Mouse (Mus musculus) forebrain, embryonic 16.5 days (tissue): ENCODE measurements around the gene Elf2. TPM values are rescaled to one million over a fixed set of nuclear protein-coding genes. Genes with fewer than 3 reads are reported as not detected.

Source experiments
- ATAC-seq: fragments of 200-750 bp; cut with Nextera tagmentation; 2 replicates; pipeline ENCODE4 v1.8.0; 2017; ENCODE audit warnings: mild to moderate bottlenecking, moderate library complexity
- H3K27ac ChIP-seq: fragments of 300-500 bp; sonication (generic); 2 replicates; pipeline ENCODE4 v1.5.1; 2014; ENCODE audit warnings: low read length, control low read depth
- H3K27me3 ChIP-seq: fragments of 300-500 bp; sonication (generic); replicated peaks from 2 replicates; pipeline ENCODE4 v1.6.1; 2014; ENCODE audit warnings: low read length; ENCODE audit not compliant: control insufficient read depth, insufficient read depth
- H3K36me3 ChIP-seq: fragments of 300-500 bp; sonication (generic); 2 replicates; pipeline ENCODE4 v1.6.1; 2014; ENCODE audit not compliant: control insufficient read depth, insufficient read depth
- H3K4me1 ChIP-seq: fragments of 300-500 bp; sonication (generic); replicated peaks from 2 replicates; pipeline ENCODE4 v1.6.1; 2014; ENCODE audit warnings: low read length; ENCODE audit not compliant: control insufficient read depth, insufficient read depth
- H3K4me2 ChIP-seq: fragments of 300-500 bp; sonication (generic); 2 replicates; pipeline ENCODE4 v1.6.1; 2014; ENCODE audit warnings: mild to moderate bottlenecking, low read length, control low read depth
- H3K4me3 ChIP-seq: fragments of 300-500 bp; sonication (generic); replicated peaks from 2 replicates; pipeline ENCODE4 v1.5.1; 2014; ENCODE audit warnings: mild to moderate bottlenecking, low read length, control low read depth
- H3K9ac ChIP-seq: fragments of 300-500 bp; sonication (generic); replicated peaks from 2 replicates; pipeline ENCODE4 v1.6.1; 2014; ENCODE audit warnings: low read depth, low read length, control low read depth
- H3K9me3 ChIP-seq: fragments of 300-500 bp; sonication (generic); 2 replicates; pipeline ENCODE4 v1.6.1; 2016; ENCODE audit warnings: low read length; ENCODE audit not compliant: control insufficient read depth
- WGBS: fragments of 180-500 bp; shearing (Covaris S2); extraction: QIAGEN DNeasy Blood & Tissue Kit; methylation state at CpG from one replicate; pipeline ENCODE4 v1.1.7; 2014; 5-methylcytosine and 5-hydroxymethylcytosine counted together
- polyA plus RNA-seq: library from polyadenylated mRNA; unstranded; fragments of >200 nt; fragmentation: Nextera tagmentation; extraction: Ambion mirVana; gene quantifications from 2 replicates; pipeline ENCODE4 v1.2.1, GENCODE M21; 2015

The Elf2 gene
- polyA plus RNA-seq, 1 experiment from 2014 or later: 46.2 TPM

DNA sequence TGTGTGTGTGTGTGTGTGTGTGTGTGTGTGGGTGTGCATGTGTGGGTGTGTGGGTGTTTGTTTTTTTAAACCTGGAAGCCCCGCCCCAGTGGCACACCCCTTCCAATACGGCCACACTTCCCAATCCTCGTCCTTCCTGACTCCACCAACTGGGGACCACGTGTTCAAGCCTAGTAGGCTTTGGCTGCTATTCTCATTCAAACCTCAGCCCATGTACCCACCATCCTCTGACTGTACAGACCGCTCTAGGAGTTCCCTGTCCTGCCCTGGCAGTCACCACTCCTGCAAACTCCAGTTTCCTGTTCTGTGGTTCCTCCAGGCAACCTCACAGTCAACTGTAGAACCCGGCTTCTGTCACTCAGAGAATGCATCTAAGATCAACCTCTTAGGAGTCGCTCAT is 101.9 kb downstream of the Elf2 start:
- H3K9me3 ChIP-seq: no peaks in the 10 kb centered on the region
- H3K9ac ChIP-seq: no peak overlapping the region
- H3K4me3 ChIP-seq: no peak overlapping the region
- peaks cover 9% of the 10 kb centered on the region; the same call in 1 of the 2 replicates for H3K4me1 ChIP-seq
- no peak overlapping the region for H3K4me2 ChIP-seq
- no peak for ATAC-seq
- H3K36me3 ChIP-seq: no peaks in the 10 kb centered on the region
- no peaks in the 10 kb centered on the region for H3K27me3 ChIP-seq
- no peak overlapping the region for H3K27ac ChIP-seq
- WGBS: 87% methylated on average over 7 of the region's 7 CpGs

DNA sequence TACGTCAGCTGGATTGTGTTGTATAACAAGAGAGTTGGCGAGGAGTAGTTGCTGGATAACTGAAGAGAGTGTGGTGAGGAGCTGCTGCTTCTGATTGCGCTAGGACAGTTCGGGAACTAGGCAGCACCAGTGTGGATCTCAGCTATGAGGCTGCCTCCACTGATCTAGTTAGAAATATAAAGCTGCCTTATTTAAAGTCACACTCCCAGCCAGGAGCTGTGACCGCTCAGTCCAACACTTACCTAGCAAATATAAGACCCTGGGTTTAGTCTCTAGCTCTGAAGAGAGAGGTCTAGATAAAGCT is 105.8 kb downstream of the Elf2 start:
- H3K4me3 ChIP-seq: no peak overlapping the region
- no peak overlapping the region for H3K27ac ChIP-seq
- ATAC-seq: peak; percentile 59
- no peaks in the 10 kb centered on the region for H3K27me3 ChIP-seq
- H3K9ac ChIP-seq: 0 out of 2 replicates have a peak overlapping the region, but pooled peaks have one; percentile 14
- no peaks in the 10 kb centered on the region for H3K36me3 ChIP-seq
- H3K9me3 ChIP-seq: no peaks in the 10 kb centered on the region
- H3K4me2 ChIP-seq: 0 out of 2 replicates have a peak overlapping the region, but pooled peaks have one; percentile 13
- WGBS: 74% methylated on average over 5 of the region's 5 CpGs
- H3K4me1 ChIP-seq: peaks cover 9% of the 10 kb centered on the region; the same call in 1 of the 2 replicates

DNA sequence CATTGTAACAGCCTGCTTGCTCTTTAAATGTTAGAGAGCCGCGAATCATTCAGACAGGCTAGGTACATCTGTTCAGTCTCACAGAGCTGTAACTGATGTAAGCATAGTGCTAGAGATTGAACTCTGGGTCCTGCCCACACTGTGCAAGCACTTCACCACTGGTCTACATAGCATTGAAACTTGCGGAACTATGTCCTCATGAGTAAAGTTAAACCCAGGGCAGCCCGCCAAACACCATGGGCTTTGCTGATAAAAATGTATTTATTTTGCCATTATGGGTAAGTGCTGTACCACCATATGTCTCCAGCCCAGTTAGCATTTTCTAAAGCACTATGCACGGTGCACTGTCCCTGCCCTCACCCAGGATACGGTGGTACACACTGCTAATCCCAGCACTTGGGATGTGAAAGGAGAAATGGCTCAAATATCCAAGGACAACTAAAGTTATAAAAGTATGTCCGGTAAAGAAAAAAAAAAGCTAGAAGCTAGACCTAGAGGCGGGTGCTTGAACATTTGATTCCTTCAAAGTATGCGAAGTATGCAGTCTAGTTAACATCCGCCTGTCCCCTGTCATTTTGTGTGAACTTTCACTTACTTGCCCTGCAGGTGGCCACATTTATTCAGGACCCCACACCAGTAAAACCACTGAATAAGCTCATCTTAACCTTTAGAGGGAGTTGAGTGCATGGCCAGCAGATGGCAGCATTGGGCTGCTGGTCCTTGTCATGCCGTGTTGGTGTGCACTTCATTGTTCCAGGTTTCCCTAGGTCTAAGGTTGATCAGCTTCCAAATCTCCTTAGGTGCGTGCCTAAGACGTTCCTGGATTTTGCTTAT is 106.3 kb downstream of the Elf2 start:
- Histone ChIP-seq H3K27ac (no peak overlapping the region), H3K4me2 (0 out of 2 replicates have a peak overlapping the region, but pooled peaks have one; percentile 13), H3K36me3 (no peaks in the 10 kb centered on the region), H3K9ac (0 out of 2 replicates have a peak overlapping the region, but pooled peaks have one; percentile 14), H3K27me3 (no peaks in the 10 kb centered on the region), H3K4me3 (no peak overlapping the region), H3K9me3 (no peaks in the 10 kb centered on the region), H3K4me1 (peaks cover 9% of the 10 kb centered on the region)
- WGBS: 49% methylated on average over 13 of the region's 13 CpGs
- peak; percentile 85 for ATAC-seq

DNA sequence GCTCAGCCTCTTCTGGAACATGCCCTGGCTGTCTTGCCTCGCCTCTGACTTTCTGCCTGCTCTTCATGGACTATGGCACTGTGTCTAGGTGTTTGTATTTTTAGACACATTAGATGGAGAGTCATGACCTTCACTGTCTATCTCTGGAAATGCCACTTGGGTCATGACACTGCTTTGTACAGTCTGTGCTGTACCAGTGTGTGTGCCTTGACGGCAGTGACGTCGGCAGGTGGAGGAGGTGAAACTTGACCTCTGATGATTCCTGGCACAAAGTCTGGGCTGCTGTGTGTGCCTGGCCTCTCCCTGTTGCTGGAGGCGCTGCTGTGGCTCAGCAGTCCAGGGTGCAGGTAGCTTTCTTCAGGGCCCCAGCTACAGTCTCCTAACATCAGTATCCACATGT is 107.0 kb downstream of the Elf2 start:
- Histone ChIP-seq H3K9ac (no peak overlapping the region), H3K4me2 (no peak overlapping the region), H3K4me3 (no peak overlapping the region), H3K4me1 (peaks cover 12% of the 10 kb centered on the region), H3K9me3 (no peaks in the 10 kb centered on the region), H3K36me3 (no peaks in the 10 kb centered on the region), H3K27ac (no peak overlapping the region), H3K27me3 (no peaks in the 10 kb centered on the region)
- 73% methylated on average over 5 of the region's 5 CpGs for WGBS
- ATAC-seq: no peak

DNA sequence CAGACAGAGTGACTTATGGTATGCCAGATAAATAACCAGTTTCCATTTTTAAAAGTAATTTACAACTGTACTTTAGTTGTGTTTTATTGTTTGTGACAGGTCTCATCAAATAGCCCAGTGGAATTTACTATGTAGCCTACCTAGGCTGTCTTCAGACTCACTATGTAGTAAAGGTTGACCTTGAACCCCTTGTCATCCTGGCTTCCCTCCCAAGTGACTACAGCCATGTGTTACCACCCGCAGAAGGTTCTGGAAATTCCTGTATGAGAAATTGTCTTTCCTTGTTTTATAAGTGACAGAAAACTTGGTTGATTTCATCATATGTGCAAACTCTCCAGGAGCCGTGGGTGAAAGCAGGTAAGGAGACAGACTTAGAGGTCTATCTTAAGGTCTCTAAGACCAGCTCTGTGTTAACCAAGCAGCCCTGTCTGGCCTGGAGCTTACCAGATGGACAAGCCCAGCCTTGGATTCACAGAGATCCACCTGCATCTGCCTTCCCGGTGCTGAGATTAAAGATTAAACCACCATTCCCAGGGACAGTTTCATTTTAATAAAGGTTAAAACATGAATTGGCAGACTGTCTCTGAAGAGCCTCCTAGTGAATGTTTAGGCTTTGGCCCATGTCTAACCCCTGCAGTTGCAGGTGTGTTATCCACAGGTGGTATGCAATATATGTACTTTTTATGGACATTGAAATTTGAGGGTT is 108.1 kb downstream of the Elf2 start:
- peaks cover 12% of the 10 kb centered on the region for H3K4me1 ChIP-seq

DNA sequence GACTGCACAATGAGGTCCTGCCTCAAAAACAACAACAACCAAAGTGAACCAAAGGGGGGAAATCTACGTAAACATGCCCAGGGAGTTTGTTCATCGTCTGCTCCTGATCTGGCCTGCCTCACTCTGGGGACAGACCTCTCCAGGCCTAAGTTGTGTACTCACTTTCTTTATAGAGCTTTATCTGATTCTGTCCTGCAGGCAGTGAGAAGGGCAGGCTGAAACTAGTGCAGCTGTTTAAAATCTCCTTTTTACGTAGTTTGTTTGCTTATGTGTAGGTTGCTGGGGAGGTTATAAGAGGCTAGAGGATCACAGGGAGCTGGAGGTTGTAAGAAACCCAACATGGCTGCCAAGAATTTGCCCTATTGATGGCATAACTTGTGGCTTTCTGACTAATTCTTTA is 109.0 kb downstream of the Elf2 start:
- Histone ChIP-seq H3K9me3 (no peaks in the 10 kb centered on the region), H3K4me1 (peaks cover 17% of the 10 kb centered on the region), H3K27ac (no peak overlapping the region), H3K9ac (no peak overlapping the region), H3K4me2 (no peak overlapping the region), H3K4me3 (no peak overlapping the region), H3K27me3 (no peaks in the 10 kb centered on the region), H3K36me3 (no peaks in the 10 kb centered on the region)
- 62% methylated on average over 3 of the region's 3 CpGs for WGBS
- no peak for ATAC-seq

More for the DNA sequence above, 108.1 kb downstream of the Elf2 start:
- Histone ChIP-seq H3K36me3 (no peaks in the 10 kb centered on the region), H3K27ac (no peak overlapping the region), H3K4me3 (no peak overlapping the region), H3K9me3 (no peaks in the 10 kb centered on the region), H3K27me3 (no peaks in the 10 kb centered on the region), H3K9ac (no peak overlapping the region), H3K4me2 (no peak overlapping the region)
- WGBS: 93% methylated on average over 3 of the region's 3 CpGs
- ATAC-seq: no peak

DNA sequence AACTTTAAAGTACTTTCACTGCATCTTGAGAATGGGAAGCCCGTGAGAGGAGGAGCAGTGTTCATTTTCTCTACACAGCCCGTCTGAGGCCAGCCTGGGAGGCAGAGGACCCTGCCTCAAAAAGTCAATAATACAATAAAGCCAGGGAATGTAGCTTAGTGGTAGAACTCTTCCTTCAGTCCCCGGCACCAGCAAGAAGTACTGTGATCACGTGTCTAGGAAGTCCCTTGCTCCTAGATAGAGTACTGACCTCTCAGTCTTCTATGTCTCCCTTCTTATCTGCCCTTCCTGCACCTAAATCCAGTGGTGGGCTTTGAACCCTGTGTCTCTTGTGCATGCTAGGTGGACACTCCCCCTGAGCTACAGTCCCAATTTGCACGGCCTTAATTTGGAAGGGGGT is 109.6 kb downstream of the Elf2 start:
- H3K4me1 ChIP-seq: peaks cover 23% of the 10 kb centered on the region
- ATAC-seq: no peak
- H3K4me2 ChIP-seq: no peak overlapping the region
- no peak overlapping the region for H3K4me3 ChIP-seq
- H3K9ac ChIP-seq: no peak overlapping the region
- no peak overlapping the region for H3K27ac ChIP-seq
- 75% methylated on average over 5 of the region's 5 CpGs for WGBS
- H3K9me3 ChIP-seq: no peaks in the 10 kb centered on the region
- H3K36me3 ChIP-seq: no peaks in the 10 kb centered on the region
- H3K27me3 ChIP-seq: no peaks in the 10 kb centered on the region

DNA sequence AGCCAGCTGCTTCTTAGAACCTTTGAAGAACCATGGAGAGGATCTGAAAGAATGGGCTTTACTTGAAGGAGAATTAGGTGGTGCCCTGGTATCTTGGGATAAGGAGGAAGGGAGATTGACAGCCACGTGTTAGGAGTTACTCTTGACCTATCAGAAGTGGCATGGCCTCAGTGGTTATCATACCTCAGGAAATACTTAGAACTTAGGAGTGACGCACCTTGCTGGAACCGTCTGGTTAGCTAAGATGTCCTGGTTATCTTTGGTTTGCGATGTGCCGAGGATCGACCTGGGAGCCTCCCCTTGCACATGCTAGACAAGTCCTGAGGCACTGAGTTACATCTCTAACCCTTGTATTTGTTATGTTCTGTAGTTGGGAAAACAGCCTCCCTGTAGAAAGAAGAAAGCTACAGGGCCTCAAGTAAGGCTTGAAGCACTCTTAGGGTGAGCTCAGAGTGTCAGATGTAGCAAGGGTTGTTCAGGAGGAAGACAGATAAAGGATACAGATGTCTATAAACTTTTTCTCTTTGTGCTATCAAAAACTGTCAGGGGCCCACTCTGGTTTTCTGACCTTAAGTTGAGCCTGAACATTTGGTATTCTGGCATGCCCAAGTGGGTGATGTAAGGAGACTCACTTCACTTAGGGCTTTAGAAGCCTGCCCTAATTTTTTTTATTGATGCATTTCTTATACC is 110.2 kb downstream of the Elf2 start:
- Histone ChIP-seq H3K4me2 (no peak overlapping the region), H3K4me1 (peaks cover 24% of the 10 kb centered on the region), H3K9ac (no peak overlapping the region), H3K9me3 (no peaks in the 10 kb centered on the region), H3K27ac (no peak overlapping the region), H3K27me3 (no peaks in the 10 kb centered on the region), H3K4me3 (no peak overlapping the region), H3K36me3 (no peaks in the 10 kb centered on the region)
- ATAC-seq: no peak
- WGBS: 94% methylated on average over 6 of the region's 6 CpGs

DNA sequence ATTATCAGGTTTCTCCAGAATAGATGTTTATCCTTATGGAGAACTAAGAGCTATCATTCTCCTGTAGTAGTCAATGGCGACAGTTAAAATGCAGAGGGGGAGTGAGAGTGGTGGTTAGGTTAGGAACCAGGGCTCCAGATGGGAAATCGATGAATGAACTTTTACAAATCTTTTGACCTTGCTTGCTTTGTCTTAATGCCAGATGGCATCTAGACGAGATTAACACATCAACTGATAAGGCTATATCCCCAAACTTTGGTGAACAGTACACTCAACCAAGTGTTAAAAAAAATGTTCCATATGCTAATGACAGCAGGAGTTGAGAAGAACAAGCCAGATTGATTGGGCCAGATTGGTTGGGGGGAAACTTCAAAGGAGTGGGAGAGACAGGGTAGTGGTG is 111.2 kb downstream of the Elf2 start:
- Histone ChIP-seq H3K4me2 (no peak overlapping the region), H3K9ac (no peak overlapping the region), H3K36me3 (no peaks in the 10 kb centered on the region), H3K4me3 (no peak overlapping the region), H3K9me3 (no peaks in the 10 kb centered on the region), H3K27me3 (no peaks in the 10 kb centered on the region), H3K27ac (no peak overlapping the region), H3K4me1 (peaks cover 19% of the 10 kb centered on the region)
- ATAC-seq: no peak
- 65% methylated on average over 3 of the region's 3 CpGs for WGBS
